Mouse (Mus musculus) testis, adult 2 months (tissue): ENCODE measurements around the gene Plpp6.

ENCODE experiments used
- CTCF ChIP-seq: fragments of 200-500 bp; IDR thresholded peaks from 2 replicates; pipeline ENCODE4 v1.5.1; 2012; ENCODE audit warnings: low read depth, mild to moderate bottlenecking, inconsistent platforms, low read length, moderate library complexity; ENCODE audit not compliant: control insufficient read depth, insufficient read depth, insufficient replicate concordance
- POLR2A ChIP-seq: fragments of 200-500 bp; IDR thresholded peaks from 2 replicates; pipeline ENCODE4 v1.6.1; 2012; ENCODE audit warnings: low read depth, mild to moderate bottlenecking, inconsistent platforms, low read length, moderate library complexity; ENCODE audit not compliant: control insufficient read depth

DNA sequence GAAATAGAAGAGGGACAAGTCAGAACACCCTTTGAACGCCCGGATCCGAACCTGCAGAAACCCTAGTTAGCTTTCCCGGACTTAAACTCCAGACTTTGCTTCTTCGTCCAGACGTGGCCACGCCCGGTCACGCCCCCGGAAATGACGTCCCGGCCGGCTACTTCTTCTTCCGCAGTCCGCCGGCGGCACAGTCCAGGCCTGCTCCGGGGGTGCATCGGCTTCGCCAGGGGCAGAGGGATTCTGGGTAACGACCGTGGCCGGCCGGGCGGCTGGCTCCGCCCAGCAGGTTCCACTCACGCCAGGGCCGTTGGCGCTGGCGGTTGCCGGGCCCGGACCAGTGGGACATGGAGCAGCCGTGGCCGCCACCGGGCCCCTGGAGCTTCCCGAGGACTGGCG, 26.4 kb downstream of the Plpp6 start, which contains the start of gene Cdc37l1:
- TF ChIP-seq POLR2A (peak; percentile 86), CTCF (no peak)
